Mouse (Mus musculus) midbrain, embryonic 11.5 days (tissue): ENCODE measurements around the gene Kcna6. TPM values are rescaled to one million over a fixed set of nuclear protein-coding genes. Genes with fewer than 3 reads are reported as not detected.

Experiments used
- ATAC-seq: fragments of 200-750 bp; cut with Nextera tagmentation; 2 replicates; pipeline ENCODE4 v1.8.0; 2017; ENCODE audit warnings: moderate TSS enrichment, moderate library complexity; ENCODE audit not compliant: low FRiP score
- DNase-seq: peaks from one replicate; pipeline ENCODE4 v3.0.0; 2015; ENCODE audit warnings: low spot score; ENCODE audit errors: missing footprints
- H3K27ac ChIP-seq: fragments of 300-500 bp; sonication (generic); 2 replicates; pipeline ENCODE4 v1.5.1; 2014; ENCODE audit warnings: low read depth, low read length
- H3K27me3 ChIP-seq: fragments of 300-500 bp; sonication (generic); 2 replicates; pipeline ENCODE4 v1.6.1; 2014; ENCODE audit warnings: mild to moderate bottlenecking, low read length, moderate library complexity, mixed read lengths; ENCODE audit not compliant: control insufficient read depth, insufficient read depth
- H3K36me3 ChIP-seq: fragments of 300-500 bp; sonication (generic); 2 replicates; pipeline ENCODE4 v1.6.1; 2014; ENCODE audit warnings: mild to moderate bottlenecking, low read length, moderate library complexity, mixed read lengths; ENCODE audit not compliant: control insufficient read depth, insufficient read depth
- H3K4me1 ChIP-seq: fragments of 300-500 bp; sonication (generic); 2 replicates; pipeline ENCODE4 v1.6.1; 2014; ENCODE audit warnings: low read length; ENCODE audit not compliant: control insufficient read depth, insufficient read depth
- H3K4me2 ChIP-seq: fragments of 300-500 bp; sonication (generic); 2 replicates; pipeline ENCODE4 v1.6.1; 2014; ENCODE audit warnings: mild to moderate bottlenecking, moderate library complexity
- H3K4me3 ChIP-seq: fragments of 300-500 bp; sonication (generic); 2 replicates; pipeline ENCODE4 v1.5.1; 2014; ENCODE audit warnings: low read depth, low read length
- H3K9ac ChIP-seq: fragments of 300-500 bp; sonication (generic); 2 replicates; pipeline ENCODE4 v1.6.1; 2014; ENCODE audit warnings: low read length
- H3K9me3 ChIP-seq: fragments of 300-500 bp; sonication (generic); 2 replicates; pipeline ENCODE4 v1.6.1; 2016; ENCODE audit warnings: low read length; ENCODE audit not compliant: control insufficient read depth
- WGBS: fragments of 180-500 bp; shearing (Covaris S2); extraction: QIAGEN DNeasy Blood & Tissue Kit; methylation state at CpG from one replicate; pipeline ENCODE4 v1.1.7; 2014; 5-methylcytosine and 5-hydroxymethylcytosine counted together
- polyA plus RNA-seq: library from polyadenylated mRNA; unstranded; fragments of >200 nt; fragmentation: Nextera tagmentation; extraction: Ambion mirVana; gene quantifications from 2 replicates; pipeline ENCODE4 v1.2.1, GENCODE M21; 2014

The Kcna6 gene
- polyA plus RNA-seq, 1 experiment from 2014 or later: 4.0 TPM

GRCm38 (mm10) chr6:126742610-126743009 lies 2.1 kb upstream of the Kcna6 start:
- peaks cover 20% of the 10 kb centered on the region for H3K27me3 ChIP-seq
- H3K4me1 ChIP-seq: peaks cover 6% of the 10 kb centered on the region
- no peak overlapping the region for H3K9ac ChIP-seq
- H3K4me2 ChIP-seq: no peak overlapping the region
- no peaks in the 10 kb centered on the region for H3K9me3 ChIP-seq
- no peak for DNase-seq
- ATAC-seq: no peak
- H3K27ac ChIP-seq: no peak overlapping the region
- no peak overlapping the region for H3K4me3 ChIP-seq
- H3K36me3 ChIP-seq: no peaks in the 10 kb centered on the region
- 69% methylated on average over 3 of the region's 3 CpGs for WGBS

GRCm38 (mm10) chr6:126739326-126740210 lies 906 bp downstream of the Kcna6 start:
- WGBS: 1% methylated on average over 61 of the region's 67 CpGs
- H3K27me3 ChIP-seq: peaks cover 20% of the 10 kb centered on the region
- peak; percentile 92 for DNase-seq

GRCm38 (mm10) chr6:126736996-126737395 lies 3.5 kb downstream of the Kcna6 start:
- DNase-seq: no peak
- no peak for ATAC-seq
- Histone ChIP-seq H3K27me3 (peaks cover 20% of the 10 kb centered on the region), H3K9ac (no peak overlapping the region), H3K36me3 (no peaks in the 10 kb centered on the region), H3K9me3 (no peaks in the 10 kb centered on the region), H3K4me3 (no peak overlapping the region), H3K27ac (no peak overlapping the region), H3K4me1 (peaks cover 6% of the 10 kb centered on the region), H3K4me2 (no peak overlapping the region)
- 80% methylated on average over 4 of the region's 4 CpGs for WGBS

More at GRCm38 (mm10) chr6:126739326-126740210, 906 bp downstream of the Kcna6 start:
- Histone ChIP-seq H3K9ac (peak overlapping the region; percentile 47), H3K9me3 (no peaks in the 10 kb centered on the region), H3K4me3 (peak overlapping the region; percentile 44), H3K4me1 (peaks cover 6% of the 10 kb centered on the region), H3K27ac (no peak overlapping the region), H3K36me3 (no peaks in the 10 kb centered on the region), H3K4me2 (peak overlapping the region; percentile 93)
- peak; percentile 51 for ATAC-seq

- ATAC-seq: no peak
- 80% methylated on average over 3 of the region's 3 CpGs for WGBS
- no peak overlapping the region for H3K27ac ChIP-seq
- no peak overlapping the region for H3K4me3 ChIP-seq
- no peak for DNase-seq
- peaks cover 20% of the 10 kb centered on the region for H3K27me3 ChIP-seq
- H3K4me2 ChIP-seq: no peak overlapping the region
- H3K4me1 ChIP-seq: peaks cover 6% of the 10 kb centered on the region
- no peaks in the 10 kb centered on the region for H3K36me3 ChIP-seq
- no peak overlapping the region for H3K9ac ChIP-seq
- no peaks in the 10 kb centered on the region for H3K9me3 ChIP-seq
Measured at GRCm38 (mm10) chr6:126735806-126736205, 4.7 kb downstream of the Kcna6 start.

- DNase-seq (no peak), ATAC-seq (no peak)
- Histone ChIP-seq H3K9ac (no peak overlapping the region), H3K4me3 (no peak overlapping the region), H3K9me3 (no peaks in the 10 kb centered on the region), H3K4me2 (no peak overlapping the region), H3K27ac (no peak overlapping the region), H3K27me3 (no peaks in the 10 kb centered on the region; the same call in 1 of the 2 replicates), H3K4me1 (no peaks in the 10 kb centered on the region), H3K36me3 (no peaks in the 10 kb centered on the region)
- 81% methylated on average over 6 of the region's 6 CpGs for WGBS
Measured at GRCm38 (mm10) chr6:126732645-126733044, 7.8 kb downstream of the Kcna6 start.

GRCm38 (mm10) chr6:126728803-126729202 lies 11.7 kb downstream of the Kcna6 start:
- no peak overlapping the region for H3K27ac ChIP-seq
- no peak overlapping the region for H3K4me3 ChIP-seq
- no peak overlapping the region for H3K9ac ChIP-seq
- H3K4me2 ChIP-seq: no peak overlapping the region
- H3K27me3 ChIP-seq: no peaks in the 10 kb centered on the region
- no peaks in the 10 kb centered on the region for H3K9me3 ChIP-seq
- ATAC-seq: no peak
- no peaks in the 10 kb centered on the region for H3K4me1 ChIP-seq
- no peak for DNase-seq
- WGBS: 91% methylated on average over 8 of the region's 8 CpGs
- no peaks in the 10 kb centered on the region for H3K36me3 ChIP-seq

- H3K9ac ChIP-seq: no peak overlapping the region
- H3K9me3 ChIP-seq: no peaks in the 10 kb centered on the region
- H3K27me3 ChIP-seq: no peaks in the 10 kb centered on the region
- no peak overlapping the region for H3K4me3 ChIP-seq
- DNase-seq (no peak), ATAC-seq (no peak)
- WGBS: 75% methylated on average over 12 of the region's 12 CpGs
- H3K4me2 ChIP-seq: no peak overlapping the region
- H3K4me1 ChIP-seq: no peaks in the 10 kb centered on the region
- H3K36me3 ChIP-seq: no peaks in the 10 kb centered on the region
- H3K27ac ChIP-seq: no peak overlapping the region
Measured at GRCm38 (mm10) chr6:126718423-126719087, 21.9 kb downstream of the Kcna6 start.

- 87% methylated on average over 6 of the region's 6 CpGs for WGBS
- ATAC-seq (no peak), DNase-seq (no peak)
- H3K4me3 ChIP-seq: no peak overlapping the region
- no peaks in the 10 kb centered on the region for H3K4me1 ChIP-seq
- H3K27me3 ChIP-seq: no peaks in the 10 kb centered on the region
- H3K9me3 ChIP-seq: no peaks in the 10 kb centered on the region
- H3K27ac ChIP-seq: no peak overlapping the region
- no peaks in the 10 kb centered on the region for H3K36me3 ChIP-seq
- no peak overlapping the region for H3K9ac ChIP-seq
- no peak overlapping the region for H3K4me2 ChIP-seq
Measured at GRCm38 (mm10) chr6:126712531-126712930, 27.9 kb downstream of the Kcna6 start.

- Histone ChIP-seq H3K27ac (no peak overlapping the region), H3K9me3 (no peaks in the 10 kb centered on the region), H3K36me3 (no peaks in the 10 kb centered on the region), H3K4me2 (no peak overlapping the region), H3K27me3 (peaks cover 5% of the 10 kb centered on the region), H3K4me1 (no peaks in the 10 kb centered on the region), H3K4me3 (no peak overlapping the region), H3K9ac (no peak overlapping the region)
- no peak for ATAC-seq
- no peak for DNase-seq
- 85% methylated on average over 6 of the region's 6 CpGs for WGBS
Measured at GRCm38 (mm10) chr6:126705936-126706335, 34.5 kb downstream of the Kcna6 start.
